Mouse (Mus musculus) MEL (cell line): Measurements from ENCODE around the gene Anln.

Experiments used
- CTCF ChIP-seq, 3 experiments: IDR thresholded peaks in 2 of 3; conservative IDR thresholded peaks in 1 of 3; 2 replicates each; pipeline ENCODE4 v1.5.1; 2011 to 2012; ENCODE audit warnings: low read length in 3 of 3, low read depth in 2 of 3, mild to moderate bottlenecking in 2 of 3, improper control_type of control experiment in 1 of 3, inconsistent platforms in 1 of 3, mixed read lengths in 1 of 3, moderate library complexity in 1 of 3; ENCODE audit not compliant: control insufficient read depth in 1 of 3, insufficient read depth in 1 of 3, poor library complexity in 1 of 3, severe bottlenecking in 1 of 3
- EP300 ChIP-seq, 2 experiments: IDR thresholded peaks; 2 replicates each; pipeline ENCODE4 v1.6.1; 2011; ENCODE audit warnings: improper control_type of control experiment in 2 of 2, low read length in 2 of 2, low read depth in 1 of 2, mild to moderate bottlenecking in 1 of 2
- JUND ChIP-seq: IDR thresholded peaks from 2 replicates; pipeline ENCODE4 v1.6.1; 2011; ENCODE audit warnings: low read depth, mild to moderate bottlenecking, improper control_type of control experiment, low read length
- MAX ChIP-seq: IDR thresholded peaks from 2 replicates; pipeline ENCODE4 v1.6.1; 2011; ENCODE audit warnings: low read length, improper control_type of control experiment
- MXI1 ChIP-seq: IDR thresholded peaks from 2 replicates; pipeline ENCODE4 v1.6.1; 2011; ENCODE audit warnings: mild to moderate bottlenecking, low read depth, low read length, improper control_type of control experiment
- MYC ChIP-seq: IDR thresholded peaks from 2 replicates; pipeline ENCODE4 v1.6.1; 2011; ENCODE audit warnings: low read depth, mild to moderate bottlenecking, low read length, improper control_type of control experiment, moderate library complexity
- NRF1 ChIP-seq: IDR thresholded peaks from 2 replicates; pipeline ENCODE4 v1.6.1; 2014; ENCODE audit warnings: low read depth, mild to moderate bottlenecking, inconsistent platforms, low read length, improper control_type of control experiment, moderate library complexity; ENCODE audit not compliant: poor library complexity, insufficient read depth, severe bottlenecking
- POLR2A ChIP-seq, 2 experiments: IDR thresholded peaks; 2 replicates each; pipeline ENCODE4 v1.6.1; 2011 to 2012; ENCODE audit warnings: low read length in 2 of 2, mild to moderate bottlenecking in 2 of 2, control low read depth in 1 of 2, improper control_type of control experiment in 1 of 2, low read depth in 1 of 2, moderate library complexity in 1 of 2; ENCODE audit not compliant: control insufficient read depth in 1 of 2, insufficient read depth in 1 of 2, poor library complexity in 1 of 2
- RCOR1 ChIP-seq: IDR thresholded peaks from 2 replicates; pipeline ENCODE4 v1.6.1; 2012; ENCODE audit warnings: low read depth, mild to moderate bottlenecking, inconsistent platforms, low read length, improper control_type of control experiment
- SIN3A ChIP-seq: IDR thresholded peaks from 2 replicates; pipeline ENCODE4 v1.6.1; 2012; ENCODE audit warnings: low read length, improper control_type of control experiment, inconsistent platforms
- SMC3 ChIP-seq: IDR thresholded peaks from 2 replicates; pipeline ENCODE4 v1.6.1; 2011; ENCODE audit warnings: low read depth, low read length, improper control_type of control experiment
- TAL1 ChIP-seq: IDR thresholded peaks from 2 replicates; pipeline ENCODE4 v1.6.1; 2012; ENCODE audit warnings: mild to moderate bottlenecking, inconsistent platforms, low read length, moderate library complexity, mixed read lengths
- TCF12 ChIP-seq: IDR thresholded peaks from 2 replicates; pipeline ENCODE4 v1.6.1; 2014; ENCODE audit warnings: low read depth, mild to moderate bottlenecking, inconsistent platforms, low read length, improper control_type of control experiment, moderate library complexity

DNA sequence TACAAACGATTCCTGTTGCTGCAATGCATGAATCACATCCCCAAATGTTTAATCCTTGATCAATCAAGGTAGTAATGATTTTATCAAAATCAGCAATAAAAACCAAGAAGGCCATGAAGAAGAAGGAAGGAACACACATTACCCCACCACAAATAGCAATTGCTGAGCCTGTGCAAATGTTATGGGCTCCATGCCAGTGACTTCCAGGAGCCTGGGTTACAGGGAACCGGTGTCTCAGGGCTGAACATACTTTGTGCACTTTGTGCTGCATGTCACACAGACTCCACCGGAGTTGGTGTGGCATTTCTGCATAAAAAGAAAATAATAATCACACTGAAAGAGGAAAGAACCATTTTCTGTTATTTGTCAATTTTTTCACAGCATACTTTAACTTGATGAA lies 74.9 kb downstream of the Anln start:
- TF ChIP-seq SMC3 (no peak), MAX (no peak), CTCF (IDR thresholded peaks at IDR 0.05 in 2 of 3, conservative IDR thresholded peaks at IDR 0.05 in 1 of 3; ENCODE audit: control insufficient read depth in 1 of 3, insufficient read depth in 1 of 3, low read depth in 2 of 3, low read length in 3 of 3, poor library complexity in 1 of 3, severe bottlenecking in 1 of 3) (no peak), RCOR1 (no peak), POLR2A (IDR thresholded peaks at IDR 0.05; ENCODE audit: control insufficient read depth in 1 of 2, insufficient read depth in 1 of 2, low read depth in 1 of 2, low read length in 2 of 2, poor library complexity in 1 of 2) (no peak), MXI1 (no peak), NRF1 (no peak), TCF12 (no peak), JUND (no peak), MYC (no peak), EP300 (IDR thresholded peaks at IDR 0.05; ENCODE audit: low read depth in 1 of 2, low read length in 2 of 2) (0 out of 4 replicates have a peak, but pooled peaks of 1 of the 2 experiments have one; percentile 13), SIN3A (0 out of 2 replicates have a peak, but pooled peaks have one; percentile 10), TAL1 (no peak)
